Mouse (Mus musculus): Measurements from ENCODE around the gene Paqr3. TPM values are rescaled to one million over a fixed set of nuclear protein-coding genes. Genes with fewer than 3 reads are reported as not detected.

Gene Paqr3
- total and polyA plus RNA-seq, 3 experiments, result 2.4 to 3.2 (median 2.8) TPM

- H3K27ac ChIP-seq, result no peak overlapping the region
- no peaks in the 10 kb centered on the region for H3K27me3 ChIP-seq (ENCODE audit: control insufficient read depth, insufficient read depth, low read length)
- H3K79me2 ChIP-seq (replicated peaks; ENCODE audit: control insufficient read depth, insufficient read depth, low read length), result no peaks in the 10 kb centered on the region
- no peak overlapping the region for H3K4me3 ChIP-seq
- no peak overlapping the region for H3K9ac ChIP-seq (ENCODE audit: low read depth, low read length)
- no peaks in the 10 kb centered on the region for H3K36me3 ChIP-seq (ENCODE audit: control insufficient read depth, insufficient read depth, low read length)
- no peak for DNase-seq
- intact Hi-C loops (cut with DNase I), result no loop called here
- H3K4me1 ChIP-seq (ENCODE audit: control insufficient read depth, insufficient read depth, low read length), result peaks cover 3% of the 10 kb centered on the region
- TF ChIP-seq EP300 (IDR thresholded peaks at IDR 0.05; ENCODE audit: insufficient read depth, low read depth, low read length) (no peak), CTCF (IDR thresholded peaks at IDR 0.05) (no peak), POLR2A (IDR thresholded peaks at IDR 0.05; ENCODE audit: insufficient read depth, low read depth, low read length) (no peak)
- 92% methylated on average over 5 of the region's 5 CpGs for WGBS
Measured at GRCm38 (mm10) chr5:97108333-97108732, 3.1 kb downstream of the Paqr3 start.

GRCm38 (mm10) chr5:97099954-97100353, 11.4 kb downstream of the Paqr3 start:
- no peak overlapping the region for H3K4me3 ChIP-seq
- no peak overlapping the region for H3K9ac ChIP-seq (ENCODE audit: low read depth, low read length)
- TF ChIP-seq POLR2A (IDR thresholded peaks at IDR 0.05; ENCODE audit: insufficient read depth, low read depth, low read length) (no peak), EP300 (IDR thresholded peaks at IDR 0.05; ENCODE audit: insufficient read depth, low read depth, low read length) (no peak), CTCF (IDR thresholded peaks at IDR 0.05) (no peak)
- H3K4me1 ChIP-seq (ENCODE audit: control insufficient read depth, insufficient read depth, low read length), result no peaks in the 10 kb centered on the region
- 85% methylated on average over 8 of the region's 8 CpGs for WGBS
- no peaks in the 10 kb centered on the region for H3K27me3 ChIP-seq (ENCODE audit: control insufficient read depth, insufficient read depth, low read length)
- no peaks in the 10 kb centered on the region for H3K79me2 ChIP-seq (replicated peaks; ENCODE audit: control insufficient read depth, insufficient read depth, low read length)
- H3K27ac ChIP-seq, result no peak overlapping the region
- intact Hi-C loops (cut with DNase I), result no loop called here
- no peak for DNase-seq
- H3K36me3 ChIP-seq (ENCODE audit: control insufficient read depth, insufficient read depth, low read length), result no peaks in the 10 kb centered on the region

DNA sequence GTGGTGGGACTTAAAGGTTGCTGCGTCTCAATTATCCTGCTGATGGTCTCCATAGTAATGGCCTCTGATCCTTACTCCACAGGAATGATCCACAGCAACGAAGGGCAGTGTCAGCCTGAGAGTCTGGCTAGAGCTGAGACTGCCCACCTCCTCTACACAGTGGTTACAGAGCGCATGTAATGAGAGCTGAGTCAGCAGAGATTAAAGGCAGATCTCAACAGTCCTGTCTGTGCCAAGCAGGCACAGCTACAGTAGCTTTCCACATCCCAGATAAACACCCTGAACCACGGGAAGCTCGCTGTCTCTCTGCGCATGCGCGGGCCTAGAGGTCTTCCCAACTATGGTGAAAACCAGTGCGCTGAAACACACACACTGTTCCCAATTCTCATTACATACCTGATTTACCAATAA, 13.8 kb downstream of the Paqr3 start:
- no peak overlapping the region for H3K4me3 ChIP-seq
- no peak overlapping the region for H3K27ac ChIP-seq
- TF ChIP-seq CTCF (IDR thresholded peaks at IDR 0.05) (no peak), POLR2A (IDR thresholded peaks at IDR 0.05; ENCODE audit: insufficient read depth, low read depth, low read length) (no peak), EP300 (IDR thresholded peaks at IDR 0.05; ENCODE audit: insufficient read depth, low read depth, low read length) (no peak)
- no peaks in the 10 kb centered on the region for H3K4me1 ChIP-seq (ENCODE audit: control insufficient read depth, insufficient read depth, low read length)
- H3K36me3 ChIP-seq (ENCODE audit: control insufficient read depth, insufficient read depth, low read length), result no peaks in the 10 kb centered on the region
- DNase-seq, result no peak
- no peaks in the 10 kb centered on the region for H3K79me2 ChIP-seq (replicated peaks; ENCODE audit: control insufficient read depth, insufficient read depth, low read length)
- 75% methylated on average over 9 of the region's 9 CpGs for WGBS
- intact Hi-C loops (cut with DNase I), result no loop called here
- no peak overlapping the region for H3K9ac ChIP-seq (ENCODE audit: low read depth, low read length)
- no peaks in the 10 kb centered on the region for H3K27me3 ChIP-seq (ENCODE audit: control insufficient read depth, insufficient read depth, low read length)

DNA sequence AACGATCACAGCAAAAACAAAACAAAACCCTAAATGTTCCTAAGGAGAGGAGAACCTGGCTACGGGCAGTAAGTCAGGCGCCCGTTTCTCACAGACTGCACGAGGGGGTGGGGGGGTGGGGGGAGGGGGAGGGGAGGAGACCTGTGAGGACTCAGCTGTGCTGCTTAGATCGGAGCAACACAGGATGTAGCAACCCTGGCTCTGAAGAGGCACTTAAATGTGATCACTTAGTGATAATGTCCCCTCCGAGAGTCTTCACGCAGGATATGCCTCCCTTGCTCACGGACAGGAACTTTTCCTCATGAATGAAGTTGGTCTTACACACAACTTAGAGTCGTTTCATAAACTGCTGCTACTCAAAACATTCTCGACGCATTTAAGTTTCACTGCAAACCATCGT, 16.1 kb downstream of the Paqr3 start:
- WGBS, result 46% methylated on average over 13 of the region's 13 CpGs
- Histone ChIP-seq H3K27ac (no peak overlapping the region), H3K4me1 (ENCODE audit: control insufficient read depth, insufficient read depth, low read length) (no peaks in the 10 kb centered on the region), H3K36me3 (ENCODE audit: control insufficient read depth, insufficient read depth, low read length) (no peaks in the 10 kb centered on the region), H3K79me2 (replicated peaks; ENCODE audit: control insufficient read depth, insufficient read depth, low read length) (no peaks in the 10 kb centered on the region), H3K9ac (ENCODE audit: low read depth, low read length) (no peak overlapping the region), H3K4me3 (no peak overlapping the region), H3K27me3 (ENCODE audit: control insufficient read depth, insufficient read depth, low read length) (no peaks in the 10 kb centered on the region)
- no peak for TF ChIP-seq POLR2A (IDR thresholded peaks at IDR 0.05; ENCODE audit: insufficient read depth, low read depth, low read length)
- no peak for TF ChIP-seq CTCF (IDR thresholded peaks at IDR 0.05)
- no peak for TF ChIP-seq EP300 (IDR thresholded peaks at IDR 0.05; ENCODE audit: insufficient read depth, low read depth, low read length)
- no peak for DNase-seq
- intact Hi-C loops (cut with DNase I), result no loop called here

GRCm38 (mm10) chr5:97092970-97093369, 18.4 kb downstream of the Paqr3 start:
- TF ChIP-seq POLR2A (IDR thresholded peaks at IDR 0.05; ENCODE audit: insufficient read depth, low read depth, low read length) (no peak), EP300 (IDR thresholded peaks at IDR 0.05; ENCODE audit: insufficient read depth, low read depth, low read length) (no peak), CTCF (IDR thresholded peaks at IDR 0.05) (no peak)
- no peaks in the 10 kb centered on the region; the same call in 1 of the 2 replicates for H3K4me1 ChIP-seq (ENCODE audit: control insufficient read depth, insufficient read depth, low read length)
- H3K27me3 ChIP-seq (ENCODE audit: control insufficient read depth, insufficient read depth, low read length), result no peaks in the 10 kb centered on the region
- no peak overlapping the region for H3K9ac ChIP-seq (ENCODE audit: low read depth, low read length)
- H3K4me3 ChIP-seq, result no peak overlapping the region
- no peaks in the 10 kb centered on the region for H3K36me3 ChIP-seq (ENCODE audit: control insufficient read depth, insufficient read depth, low read length)
- no peaks in the 10 kb centered on the region for H3K79me2 ChIP-seq (replicated peaks; ENCODE audit: control insufficient read depth, insufficient read depth, low read length)
- WGBS, result 81% methylated on average over 8 of the region's 8 CpGs
- intact Hi-C loops (cut with DNase I), result no loop called here
- H3K27ac ChIP-seq, result no peak overlapping the region
- no peak for DNase-seq

GRCm38 (mm10) chr5:97090034-97090784, 21.2 kb downstream of the Paqr3 start:
- whole genome bisulfite sequencing, result 80% methylated on average over 6 of the region's 6 CpGs
- Histone ChIP-seq H3K36me3 (ENCODE audit: control insufficient read depth, insufficient read depth, low read length) (no peaks in the 10 kb centered on the region), H3K27ac (no peak overlapping the region), H3K4me3 (no peak overlapping the region), H3K4me1 (ENCODE audit: control insufficient read depth, insufficient read depth, low read length) (no peaks in the 10 kb centered on the region; the same call in 1 of the 2 replicates), H3K79me2 (replicated peaks; ENCODE audit: control insufficient read depth, insufficient read depth, low read length) (no peaks in the 10 kb centered on the region), H3K27me3 (ENCODE audit: control insufficient read depth, insufficient read depth, low read length) (no peaks in the 10 kb centered on the region), H3K9ac (ENCODE audit: low read depth, low read length) (no peak overlapping the region)
- no peak for DNase-seq
- intact Hi-C loops (cut with DNase I), result no loop called here
- no peak for TF ChIP-seq POLR2A (IDR thresholded peaks at IDR 0.05; ENCODE audit: insufficient read depth, low read depth, low read length)
- no peak for TF ChIP-seq EP300 (IDR thresholded peaks at IDR 0.05; ENCODE audit: insufficient read depth, low read depth, low read length)
- TF ChIP-seq CTCF (IDR thresholded peaks at IDR 0.05), result no peak
